9 mouse cellular contexts compared by ENCODE assay signal in the genomic region with DNA sequence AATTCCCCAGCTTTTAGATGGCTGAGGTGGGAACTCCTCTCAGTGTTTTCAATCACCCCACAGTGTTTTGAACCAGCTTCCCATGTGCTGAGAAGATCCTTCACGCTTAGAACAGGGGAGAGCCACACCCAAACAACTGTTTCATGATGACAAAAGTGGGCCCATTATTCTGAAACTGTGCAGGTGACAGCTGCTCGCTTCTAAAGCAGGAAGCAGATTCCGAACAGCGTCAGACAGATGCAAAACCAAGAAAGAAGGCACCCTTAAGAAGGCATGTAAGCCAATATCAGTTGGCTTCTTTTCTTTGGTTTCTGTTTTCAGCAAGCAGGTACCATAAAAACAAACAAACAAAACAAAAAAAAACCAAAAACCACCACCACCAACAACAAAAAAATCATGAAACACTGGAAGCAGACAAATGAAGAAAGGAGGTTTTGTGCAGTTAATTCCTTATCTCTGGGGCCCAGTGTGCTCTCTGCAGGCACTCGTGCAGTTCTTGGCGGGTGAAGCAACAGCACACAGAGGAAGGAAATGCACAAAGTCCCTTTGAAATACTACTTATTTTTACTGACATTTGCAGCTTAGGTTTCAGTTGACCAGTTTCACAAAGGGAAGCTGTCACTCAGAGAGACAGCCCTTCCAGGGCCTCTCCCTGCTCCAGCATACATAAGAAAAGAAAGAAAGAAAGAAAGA. TPM values are rescaled to one million over a fixed set of nuclear protein-coding genes. Genes with fewer than 3 reads are reported as not detected.
A peak's percentile ranks its signal among the peaks of the same experiment; 100 is the strongest.
DNase-seq lines count a peak whose midpoint lies in the region; ATAC-seq and TF ChIP-seq lines count a peak whose summit lies in the region.
"Had no signal": no experiment of that assay in that cellular context is flagged by ENCODE, and none has a peak within 500 bp of the region (broad histone marks: within the 10 kb centered on the region; RNA-seq: fewer than 3 reads in every experiment).

No protein-coding gene starts in this region.

- no peak for ATAC-seq in lung, postnatal 0 days
- ATAC-seq in forebrain, embryonic 14.5 days = no peak

- H3K4me3 ChIP-seq in lung, postnatal 0 days (ENCODE audit: low read depth, low read length) = no peak overlapping the region
- peak overlapping the region; percentile 21 for H3K4me3 ChIP-seq in erythroblast, embryonic 14.5 days (replicated peaks)
- no peak overlapping the region for H3K4me3 ChIP-seq in forebrain, embryonic 14.5 days (ENCODE audit: low read depth, low read length)
- H3K4me3 ChIP-seq in midbrain, embryonic 10.5 days = no peak overlapping the region
- H3K4me3 ChIP-seq: embryonic facial prominence, embryonic 15.5 days had no signal

- no peaks in the 10 kb centered on the region for H3K9me3 ChIP-seq in lung, postnatal 0 days (ENCODE audit: low read length)
- H3K9me3 ChIP-seq in erythroblast, embryonic 14.5 days (ENCODE audit: control insufficient read depth, low read length) = no peaks in the 10 kb centered on the region
- H3K9me3 ChIP-seq in forebrain, embryonic 14.5 days (replicated peaks; ENCODE audit: control insufficient read depth, low read length) = no peaks in the 10 kb centered on the region
- H3K9me3 ChIP-seq in midbrain, embryonic 10.5 days (replicated peaks) = no peaks in the 10 kb centered on the region
- H3K9me3 ChIP-seq: embryonic facial prominence, embryonic 15.5 days had no signal

- H3K9ac ChIP-seq in lung, postnatal 0 days (replicated peaks; ENCODE audit: low read depth) = no peak overlapping the region
- no peak overlapping the region for H3K9ac ChIP-seq in forebrain, embryonic 14.5 days (ENCODE audit: low read length)
- H3K9ac ChIP-seq: embryonic facial prominence, embryonic 15.5 days had no signal

- no peaks in the 10 kb centered on the region for H3K27me3 ChIP-seq in lung, postnatal 0 days (replicated peaks; ENCODE audit: insufficient read depth, low read length)
- no peaks in the 10 kb centered on the region for H3K27me3 ChIP-seq in erythroblast, embryonic 14.5 days (ENCODE audit: control insufficient read depth)
- H3K27me3 ChIP-seq in forebrain, embryonic 14.5 days (replicated peaks; ENCODE audit: control insufficient read depth, insufficient read depth, low read length) = no peaks in the 10 kb centered on the region
- no peaks in the 10 kb centered on the region for H3K27me3 ChIP-seq in midbrain, embryonic 10.5 days (ENCODE audit: low read depth, poor library complexity, severe bottlenecking)
- H3K27me3 ChIP-seq: embryonic facial prominence, embryonic 15.5 days had no signal

- no peak for TF ChIP-seq EP300 in lung, postnatal 0 days (IDR thresholded peaks at IDR 0.05)

- no peak overlapping the region for H3K4me2 ChIP-seq in lung, postnatal 0 days (replicated peaks; ENCODE audit: low read depth, low read length)
- H3K4me2 ChIP-seq in forebrain, embryonic 14.5 days (ENCODE audit: low read length) = no peak overlapping the region
- H3K4me2 ChIP-seq: embryonic facial prominence, embryonic 15.5 days had no signal

- WGBS in lung, postnatal 0 days = 32% methylated on average over 6 of the region's 6 CpGs
- WGBS in forebrain, embryonic 14.5 days = 57% methylated on average over 6 of the region's 6 CpGs
- 49% methylated on average over 6 of the region's 6 CpGs for WGBS in midbrain, embryonic 10.5 days

- H3K27ac ChIP-seq in lung, postnatal 0 days (ENCODE audit: low read length) = no peak overlapping the region
- no peak overlapping the region for H3K27ac ChIP-seq in forebrain, embryonic 14.5 days (ENCODE audit: low read depth, low read length)
- H3K27ac ChIP-seq in midbrain, embryonic 10.5 days (replicated peaks) = no peak overlapping the region; the same call in 1 of the 2 replicates
- H3K27ac ChIP-seq: embryonic facial prominence, embryonic 15.5 days had no signal

- peaks cover 3% of the 10 kb centered on the region; the same call in 1 of the 2 replicates for H3K4me1 ChIP-seq in lung, postnatal 0 days (ENCODE audit: insufficient read depth, low read depth, low read length)
- peaks cover 35% of the 10 kb centered on the region for H3K4me1 ChIP-seq in erythroblast, embryonic 14.5 days (ENCODE audit: control insufficient read depth)
- peaks cover 5% of the 10 kb centered on the region; the same call in 1 of the 2 replicates for H3K4me1 ChIP-seq in forebrain, embryonic 14.5 days (ENCODE audit: control insufficient read depth, insufficient read depth, low read length)
- peaks cover 11% of the 10 kb centered on the region; the same call in 1 of the 2 replicates for H3K4me1 ChIP-seq in midbrain, embryonic 10.5 days

- no peaks in the 10 kb centered on the region for H3K36me3 ChIP-seq in lung, postnatal 0 days (ENCODE audit: insufficient read depth, low read length)
- peaks cover 11% of the 10 kb centered on the region for H3K36me3 ChIP-seq in erythroblast, embryonic 14.5 days (ENCODE audit: control insufficient read depth)
- no peaks in the 10 kb centered on the region for H3K36me3 ChIP-seq in forebrain, embryonic 14.5 days (ENCODE audit: control insufficient read depth, insufficient read depth, low read length)
- H3K36me3 ChIP-seq in midbrain, embryonic 10.5 days = no peaks in the 10 kb centered on the region

- no peak for TF ChIP-seq CTCF in lung, postnatal 0 days (IDR thresholded peaks at IDR 0.05)

- DNase-seq in lung, postnatal 0 days (ENCODE audit: low spot score) = peak; percentile 69
- DNase-seq in lung, postnatal 14 days = no peak
- peak; percentile 25 for DNase-seq in lung, postnatal 10 days
- peak; percentile 68 for DNase-seq in thymus, postnatal 25 days
- no peak for DNase-seq in kidney, postnatal 25 days
- DNase-seq in forebrain, embryonic 14.5 days (ENCODE audit: low spot score) = no peak
- no peak for DNase-seq in midbrain, embryonic 10.5 days (ENCODE audit: low spot score)

RNA-seq across cellular contexts. Expression of a gene that starts 33.9 kb away (rescaled TPM):
- polyA plus RNA-seq in lung, postnatal 0 days (2015; fragmentation: Nextera tagmentation; extraction: Ambion mirVana) = 44.2 and 45.2 TPM in 2 replicates
- polyA plus RNA-seq in erythroblast, embryonic 14.5 days (2012) = 0.08 and 0.09 TPM in 2 replicates
- polyA plus RNA-seq in forebrain, embryonic 14.5 days (2014; fragmentation: Nextera tagmentation; extraction: Ambion mirVana) = 2.1 and 2.2 TPM in 2 replicates
- polyA plus RNA-seq in midbrain, embryonic 10.5 days (2016; fragmentation: Nextera tagmentation; extraction: Ambion mirVana) = 2.9 and 3.4 TPM in 2 replicates

Comparison
In these comparisons a context has a peak if more than half of its experiments do, and no peak if none do; other contexts are left out.
1. DNase-seq: peak in lung, postnatal 0 days (single experiment), lung, postnatal 10 days (single experiment) and thymus, postnatal 25 days (single experiment); none in lung, postnatal 14 days (single experiment), kidney, postnatal 25 days (0 of 2), forebrain, embryonic 14.5 days (single experiment) and midbrain, embryonic 10.5 days (single experiment).
2. RNA of a gene that starts 33.9 kb away (polyA plus RNA-seq): 44.2 to 45.2 TPM in lung, postnatal 0 days; 2.9 to 3.4 TPM in midbrain, embryonic 10.5 days, 2.1 to 2.2 TPM in forebrain, embryonic 14.5 days and 0.08 to 0.09 TPM in erythroblast, embryonic 14.5 days; every median in the first group is over 10 times any median in the second.